Mouse (Mus musculus): ENCODE results near the gene Frs3. TPM values are rescaled to one million over a fixed set of nuclear protein-coding genes. Genes with fewer than 3 reads are reported as not detected.
A peak's percentile ranks its signal among the peaks of the same experiment; 100 is the strongest.

Frs3 gene
- polyA plus RNA-seq, 2 experiments from 2014 or later, result 0.16 to 0.49 TPM

DNA sequence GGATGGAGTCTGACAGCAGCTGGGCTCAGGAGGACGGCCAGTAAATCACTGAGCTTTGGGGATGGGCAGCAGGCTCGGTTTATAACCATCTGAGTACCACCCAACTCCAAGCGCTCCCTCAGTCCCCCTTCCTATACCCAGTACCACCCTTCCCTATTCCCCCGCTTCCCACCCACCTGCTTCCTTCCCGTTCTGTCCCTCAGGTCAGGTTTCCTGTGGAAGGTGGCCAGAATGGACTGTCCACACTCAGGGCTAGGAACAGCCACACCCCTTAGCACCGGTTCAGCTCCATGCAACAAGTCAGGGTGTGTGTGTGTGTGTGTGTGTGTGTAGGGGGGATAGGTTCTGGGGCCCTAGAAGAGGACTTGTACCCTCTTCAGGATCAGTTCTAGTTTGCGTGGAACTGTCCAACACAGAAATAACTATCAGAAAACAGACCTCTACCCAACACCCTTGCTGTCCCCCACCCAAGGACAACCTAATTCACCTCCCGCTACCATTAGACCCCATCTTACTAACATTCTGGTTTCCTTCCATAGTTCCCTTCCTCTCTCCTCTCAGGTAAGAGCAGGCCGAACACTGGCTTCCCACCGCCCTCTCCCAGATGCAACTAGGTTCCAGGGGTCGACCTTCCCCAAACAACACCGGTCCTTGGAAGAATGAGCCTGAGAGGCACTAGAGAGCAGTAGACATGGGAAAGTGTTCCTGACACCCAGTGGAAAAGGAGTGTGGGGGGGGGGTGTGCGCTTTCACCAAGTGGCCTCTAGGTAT, 5.0 kb downstream of the Frs3 start:
- no peak for ATAC-seq

GRCm38 (mm10) chr17:47694442-47694502, 5.4 kb downstream of the Frs3 start, which contains the start of gene Gm21981:
Gene Gm21981 (minus strand): TSS chr17:47694455.
- ATAC-seq, result no peak

DNA sequence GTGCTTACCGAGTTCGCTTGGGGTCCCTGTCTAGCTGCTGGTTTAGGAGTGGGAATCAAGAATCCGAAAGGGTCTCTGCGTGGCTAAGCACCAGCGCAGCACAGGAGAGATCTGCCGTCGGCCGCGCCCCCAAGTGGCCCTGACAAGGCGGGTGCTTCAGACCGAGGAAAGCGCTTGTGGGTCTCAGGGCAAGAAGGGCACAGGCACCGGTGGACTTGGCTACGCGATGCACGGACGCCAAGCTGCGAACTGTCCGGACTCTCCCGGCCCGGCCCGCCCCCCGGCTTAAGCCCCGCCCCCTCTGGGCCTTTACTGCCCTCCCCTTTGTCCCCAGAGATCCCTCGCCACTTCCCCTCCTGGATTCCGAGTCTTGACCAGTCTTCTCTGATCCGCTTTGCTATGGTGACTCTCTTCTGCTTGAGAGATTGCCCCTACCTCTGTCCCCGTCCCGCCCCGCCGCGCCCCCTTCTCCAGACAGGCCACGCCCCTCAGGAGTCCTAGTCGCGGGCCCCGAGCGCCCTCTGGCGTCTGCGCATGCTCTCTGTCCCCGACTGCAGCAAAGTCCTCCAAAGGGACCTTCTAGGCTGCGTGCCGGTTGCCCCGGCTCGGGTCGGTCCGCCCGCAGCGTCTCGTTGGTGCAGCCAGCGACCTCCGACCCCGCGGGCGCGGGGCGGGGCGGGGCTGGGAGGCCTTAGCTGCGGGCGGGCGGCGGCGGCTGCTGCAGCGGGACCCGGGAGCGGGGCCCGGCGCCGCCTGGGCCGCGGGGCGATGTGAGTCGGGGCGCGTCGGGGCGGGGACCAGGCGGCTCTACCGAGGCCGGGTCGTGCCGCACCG, 5.9 kb downstream of the Frs3 start, which contains the start of gene Prickle4:
TSS of gene Prickle4 (minus strand) at position 234 of the 834 bp plus-strand sequence.
- ATAC-seq, result peak; percentile 98

GRCm38 (mm10) chr17:47695337-47695710, 6.5 kb downstream of the Frs3 start:
- ATAC-seq, result no peak

- ATAC-seq, result no peak
Measured at GRCm38 (mm10) chr17:47698156-47698555, 9.3 kb downstream of the Frs3 start.

- ATAC-seq, result no peak
Measured at GRCm38 (mm10) chr17:47699055-47699454, 10.2 kb downstream of the Frs3 start.

- ATAC-seq, result no peak
Measured at GRCm38 (mm10) chr17:47701793-47702192, 13.0 kb downstream of the Frs3 start.

DNA sequence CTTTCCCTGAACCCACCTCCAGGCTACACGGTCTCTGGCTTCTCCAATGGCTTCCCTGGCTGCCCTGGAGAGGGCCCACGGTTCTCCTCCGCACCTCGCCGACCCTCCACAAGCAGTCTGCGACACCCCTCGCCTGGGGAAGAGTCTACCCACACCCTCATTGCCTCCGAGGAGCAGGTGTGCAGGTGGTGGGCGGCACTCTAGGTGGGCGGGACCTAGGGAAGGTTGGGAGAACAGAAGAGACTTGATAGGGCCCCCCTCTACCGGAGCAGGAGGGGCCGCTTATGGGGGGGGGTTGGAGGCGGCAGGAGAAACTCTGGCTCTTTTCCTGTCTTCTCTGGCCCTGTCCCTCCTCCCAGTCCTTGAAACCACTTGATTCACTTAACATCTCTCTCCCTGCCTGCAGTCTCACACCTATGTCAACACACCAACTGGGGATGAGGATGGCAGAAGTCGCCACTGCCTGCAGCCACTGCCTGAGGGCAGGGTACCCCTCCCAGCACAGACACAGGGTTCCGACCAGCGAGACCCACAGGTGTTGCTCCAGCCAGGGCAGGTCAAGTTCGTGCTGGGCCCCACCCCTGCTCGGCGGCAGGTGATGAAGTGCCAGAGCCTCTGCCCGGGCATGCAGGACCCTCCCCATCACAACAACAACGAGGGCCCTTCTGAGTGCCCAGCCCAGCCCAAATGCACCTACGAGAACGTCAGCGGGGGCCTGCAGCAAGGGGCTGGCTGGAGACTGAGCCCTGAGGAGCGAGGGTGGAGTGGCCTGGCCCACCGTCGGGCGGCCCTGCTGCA, 13.9 kb downstream of the Frs3 start:
- ATAC-seq, result no peak

DNA sequence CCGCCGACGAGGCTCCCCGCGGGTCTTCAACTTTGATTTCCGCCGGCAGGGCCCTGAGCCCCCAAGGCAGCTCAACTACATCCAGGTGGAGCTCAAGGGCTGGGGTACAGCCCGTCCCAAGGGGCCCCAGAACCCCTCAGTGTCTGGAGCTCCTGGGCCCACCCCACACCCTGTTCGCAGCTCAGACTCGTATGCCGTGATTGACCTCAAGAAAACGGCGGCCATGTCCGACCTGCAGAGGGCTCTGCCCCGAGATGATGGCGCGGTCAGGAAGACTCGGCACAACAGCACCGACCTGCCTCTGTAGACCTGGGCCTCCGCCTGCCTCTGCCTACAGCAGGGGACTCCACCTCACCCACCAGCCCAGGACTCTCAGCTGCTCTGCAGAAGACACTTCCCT, 14.7 kb downstream of the Frs3 start:
- ATAC-seq, result no peak

GRCm38 (mm10) chr17:47704692-47705091, 15.9 kb downstream of the Frs3 start:
- ATAC-seq, result no peak

DNA sequence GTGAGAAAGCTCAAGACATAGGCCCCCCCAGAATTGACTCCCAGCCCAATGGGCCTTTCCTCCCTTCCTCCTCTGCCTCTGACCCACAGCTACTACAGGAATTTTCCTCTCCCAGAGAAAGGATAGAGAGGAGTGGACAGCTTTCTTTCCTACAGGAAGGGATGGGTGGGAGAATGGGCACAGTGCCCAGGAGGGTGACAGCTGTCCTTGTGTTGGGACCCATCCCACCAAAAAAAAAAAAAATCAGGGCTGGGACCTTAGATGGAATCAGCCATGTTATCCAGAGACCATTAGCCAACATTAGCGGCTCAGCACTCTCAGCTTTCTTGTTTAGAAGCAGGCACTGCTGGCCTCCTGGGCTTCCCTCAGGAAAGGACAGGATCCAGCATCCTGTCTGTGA, 17.4 kb downstream of the Frs3 start:
- ATAC-seq, result no peak

GRCm38 (mm10) chr17:47707961-47708360, 19.1 kb downstream of the Frs3 start:
- ATAC-seq, result no peak

- ATAC-seq, result no peak
Measured at GRCm38 (mm10) chr17:47708972-47709371, 20.1 kb downstream of the Frs3 start.

DNA sequence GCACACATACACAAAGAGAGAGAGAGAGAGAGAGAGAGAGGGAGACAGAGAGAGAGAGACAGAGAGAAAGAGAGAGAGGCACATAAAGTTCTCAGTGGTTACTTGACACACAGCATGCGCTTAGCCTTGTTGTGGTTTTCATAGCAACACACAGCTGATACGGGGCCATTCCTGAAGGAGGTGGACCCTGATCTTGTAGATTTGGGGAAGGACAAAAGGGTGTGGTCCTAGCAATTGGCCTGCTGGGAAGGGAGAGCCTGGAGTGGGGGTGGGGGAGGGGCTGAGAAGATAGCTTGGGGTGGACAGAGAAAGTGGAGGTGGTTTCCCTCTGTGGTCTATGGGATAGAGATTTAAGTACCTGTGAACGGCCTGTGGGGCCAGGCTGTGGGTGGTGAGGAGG, 21.2 kb downstream of the Frs3 start:
- ATAC-seq, result no peak

- ATAC-seq, result no peak
Measured at GRCm38 (mm10) chr17:47711883-47712282, 23.1 kb downstream of the Frs3 start.

DNA sequence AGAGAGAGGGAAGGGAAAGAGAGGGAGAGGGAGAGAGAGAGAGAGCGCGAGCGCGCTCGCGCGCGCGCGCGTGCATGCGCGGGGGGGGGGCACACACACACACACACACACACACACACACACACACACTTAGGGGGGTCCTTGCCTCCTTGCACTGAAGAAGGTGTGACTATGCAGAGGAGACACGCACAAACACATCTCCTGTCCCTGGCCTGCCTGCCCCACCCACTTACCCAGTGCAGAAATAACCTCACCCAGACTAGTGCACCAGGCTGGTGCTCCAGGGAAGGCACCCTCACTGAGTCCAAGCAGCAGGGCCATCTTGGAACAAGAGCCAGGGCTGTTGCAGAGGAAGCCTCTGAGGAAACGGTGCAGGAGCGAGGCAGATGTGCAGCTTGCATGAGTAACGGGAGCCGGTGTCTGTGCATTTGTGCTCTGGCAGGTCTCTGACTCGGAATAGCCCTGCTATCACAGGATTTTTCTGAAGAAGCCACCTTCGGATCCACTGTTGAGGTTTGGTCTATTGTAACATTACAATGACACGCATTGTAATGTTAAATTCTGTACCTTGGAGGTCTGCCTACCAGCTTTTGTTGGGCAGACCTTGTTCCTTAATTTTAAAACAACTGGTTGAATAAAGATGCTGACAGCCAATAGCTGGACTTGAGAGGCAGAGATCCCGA, 24.2 kb downstream of the Frs3 start:
- ATAC-seq, result no peak

DNA sequence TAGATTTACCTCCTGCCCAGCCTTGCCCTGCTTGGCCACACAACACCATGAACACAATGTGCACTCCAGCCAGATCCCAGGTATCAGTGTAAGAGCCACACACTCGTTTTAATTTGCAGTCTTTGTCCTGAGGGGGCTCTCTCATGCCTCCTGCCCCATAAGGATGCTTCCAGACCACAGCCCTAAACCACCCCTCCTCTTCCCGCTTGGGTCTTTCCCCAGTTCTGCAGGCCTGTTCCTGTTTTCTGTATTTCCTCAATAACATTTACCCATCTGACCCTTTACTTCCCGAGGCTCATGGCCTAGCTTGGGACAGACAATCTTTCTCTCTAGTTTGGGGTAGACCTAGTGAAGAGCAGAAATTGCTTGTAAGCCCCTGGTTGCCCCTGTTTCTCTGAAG, 26.2 kb downstream of the Frs3 start:
- ATAC-seq, result no peak

GRCm38 (mm10) chr17:47721183-47721582, 32.4 kb downstream of the Frs3 start:
- ATAC-seq, result no peak

- no peak for ATAC-seq
Measured at GRCm38 (mm10) chr17:47726566-47726965, 37.7 kb downstream of the Frs3 start, which contains the start of gene Pgc. Gene Pgc (plus strand): TSS chr17:47726842.

GRCm38 (mm10) chr17:47730633-47731575, 42.1 kb downstream of the Frs3 start:
- no peak for ATAC-seq

GRCm38 (mm10) chr17:47735553-47736100, 46.8 kb downstream of the Frs3 start:
- no peak for ATAC-seq

Measured in CD4-positive, CD25-positive, alpha-beta regulatory T cell, adult 4 months (primary cell).